13 mouse cellular contexts compared by ENCODE assay signal in genomic region chr11:116010948-116011347, GRCm38 (mm10). TPM values are rescaled to one million over a fixed set of nuclear protein-coding genes. Genes with fewer than 3 reads are reported as not detected.
DNase-seq lines count a peak whose midpoint lies in the region; ATAC-seq and TF ChIP-seq lines count a peak whose summit lies in the region.
"Had no signal": no experiment of that assay in that cellular context is flagged by ENCODE, and none has a peak within 500 bp of the region (broad histone marks: within the 10 kb centered on the region; RNA-seq: fewer than 3 reads in every experiment).

No protein-coding gene starts in this region.

- no peak overlapping the region for H3K27ac ChIP-seq in heart, embryonic 10.5 days
- peak overlapping the region; percentile 92; the same call in 1 of the 2 replicates for H3K27ac ChIP-seq in intestine, embryonic 14.5 days (ENCODE audit: low read depth)
- no peak overlapping the region for H3K27ac ChIP-seq in liver, embryonic 14.5 days

- TF ChIP-seq EP300 in liver, embryonic 14.5 days (IDR thresholded peaks at IDR 0.05; ENCODE audit: low read depth): no peak

- H3K36me3 ChIP-seq in heart, embryonic 10.5 days: peaks cover 43% of the 10 kb centered on the region
- H3K36me3 ChIP-seq in megakaryocyte, embryonic 14.5 days (replicated peaks; ENCODE audit: low read length): peaks cover 56% of the 10 kb centered on the region
- H3K36me3 ChIP-seq in intestine, embryonic 14.5 days (ENCODE audit: control insufficient read depth, insufficient read depth, low read length): peaks cover 33% of the 10 kb centered on the region
- no peaks in the 10 kb centered on the region for H3K36me3 ChIP-seq in liver, embryonic 14.5 days (replicated peaks; ENCODE audit: control insufficient read depth, insufficient read depth, low read depth)
- H3K36me3 ChIP-seq: hindbrain, embryonic 15.5 days had no signal

- H3K27me3 ChIP-seq in heart, embryonic 10.5 days (ENCODE audit: insufficient read depth, poor library complexity, severe bottlenecking): no peaks in the 10 kb centered on the region
- H3K27me3 ChIP-seq in megakaryocyte, embryonic 14.5 days (replicated peaks): no peaks in the 10 kb centered on the region
- H3K27me3 ChIP-seq in intestine, embryonic 14.5 days (replicated peaks; ENCODE audit: control insufficient read depth, insufficient read depth, low read length): no peaks in the 10 kb centered on the region
- no peaks in the 10 kb centered on the region; the same call in 1 of the 2 replicates for H3K27me3 ChIP-seq in liver, embryonic 14.5 days (ENCODE audit: control insufficient read depth, insufficient read depth, low read length)
- H3K27me3 ChIP-seq: heart, embryonic 12.5 days; hindbrain, embryonic 15.5 days had no signal

- no peak for ATAC-seq in megakaryocyte, adult 5-6 weeks (ENCODE audit: poor library complexity, severe bottlenecking)
- ATAC-seq in intestine, embryonic 14.5 days (replicated peaks; ENCODE audit: low FRiP score, low TSS enrichment, low read depth): no peak
- ATAC-seq in liver, embryonic 14.5 days (ENCODE audit: insufficient read depth): no peak
- ATAC-seq: CD4-positive, CD25-positive, alpha-beta regulatory T cell, adult 4 months had no signal

- TF ChIP-seq CTCF in liver, embryonic 14.5 days (IDR thresholded peaks at IDR 0.05; ENCODE audit: low read depth): no peak

- H3K4me3 ChIP-seq in heart, embryonic 10.5 days: 0 out of 2 replicates have a peak overlapping the region, but pooled peaks have one; percentile 71
- H3K4me3 ChIP-seq in megakaryocyte, embryonic 14.5 days (replicated peaks): peak overlapping the region; percentile 10
- H3K4me3 ChIP-seq in intestine, embryonic 14.5 days (ENCODE audit: low read depth, low read length): no peak overlapping the region
- H3K4me3 ChIP-seq in liver, embryonic 14.5 days (ENCODE audit: insufficient read depth in 1 of 2, low read depth in 2 of 2, low read length in 2 of 2): no peak overlapping the region

- DNase-seq in heart, embryonic 10.5 days (ENCODE audit: low spot score): no peak
- no peak for DNase-seq in heart, adult 9 months (ENCODE audit: low spot score in 2 of 2)
- peak; percentile 48 for DNase-seq in intestine, embryonic 14.5 days (ENCODE audit: low spot score)
- no peak for DNase-seq in liver, embryonic 14.5 days (ENCODE audit: low read depth in 3 of 3, low spot score in 3 of 3)
- no peak for DNase-seq in gastrocnemius, postnatal 4 days (ENCODE audit: low spot score in 2 of 2)
- DNase-seq in right cerebral cortex, adult 2 months (ENCODE audit: low spot score in 2 of 2): no peak
- DNase-seq: kidney, postnatal 25 days; layer of hippocampus, postnatal 36 days had no signal

- WGBS in heart, embryonic 10.5 days: 84% methylated on average over 5 of the region's 5 CpGs
- WGBS in intestine, embryonic 14.5 days: 86% methylated on average over 5 of the region's 5 CpGs
- 72% methylated on average over 5 of the region's 5 CpGs for WGBS in liver, embryonic 14.5 days (ENCODE audit: insufficient replicate concordance)

- H3K4me2 ChIP-seq in intestine, embryonic 14.5 days (ENCODE audit: low read length): no peak overlapping the region
- peak overlapping the region; percentile 67 for H3K4me2 ChIP-seq in liver, embryonic 14.5 days (ENCODE audit: low read depth)

- peaks cover 34% of the 10 kb centered on the region for H3K4me1 ChIP-seq in heart, embryonic 10.5 days
- peaks cover 89% of the 10 kb centered on the region for H3K4me1 ChIP-seq in megakaryocyte, embryonic 14.5 days
- H3K4me1 ChIP-seq in intestine, embryonic 14.5 days (replicated peaks; ENCODE audit: control insufficient read depth, insufficient read depth, low read length): peaks cover 15% of the 10 kb centered on the region
- H3K4me1 ChIP-seq in liver, embryonic 14.5 days (replicated peaks; ENCODE audit: control insufficient read depth in 2 of 2, insufficient read depth in 2 of 2, low read length in 1 of 2): peaks cover 0 to 9% of the 10 kb centered on the region in 2 experiments; a peak in 2 of 4 replicates

- H3K9me3 ChIP-seq in heart, embryonic 10.5 days: no peaks in the 10 kb centered on the region
- H3K9me3 ChIP-seq in megakaryocyte, embryonic 14.5 days: no peaks in the 10 kb centered on the region
- no peaks in the 10 kb centered on the region for H3K9me3 ChIP-seq in intestine, embryonic 14.5 days (ENCODE audit: control insufficient read depth, low read length)
- H3K9me3 ChIP-seq in liver, embryonic 14.5 days (ENCODE audit: control insufficient read depth, low read length): no peaks in the 10 kb centered on the region
- H3K9me3 ChIP-seq: heart, embryonic 12.5 days; hindbrain, embryonic 15.5 days had no signal

- no peak overlapping the region; the same call in 1 of the 2 replicates for H3K9ac ChIP-seq in intestine, embryonic 14.5 days (ENCODE audit: low read length)
- no peak overlapping the region for H3K9ac ChIP-seq in liver, embryonic 14.5 days (replicated peaks)
- H3K9ac ChIP-seq: hindbrain, embryonic 15.5 days had no signal

RNA-seq across cellular contexts. Expression of gene Galk1, which starts 1.6 kb away (rescaled TPM):
- 202 and 273 TPM in 2 replicates for polyA plus RNA-seq in heart, embryonic 10.5 days (2016; fragmentation: Nextera tagmentation; extraction: Ambion mirVana)
- polyA plus RNA-seq in megakaryocyte, embryonic 14.5 days (2012; ENCODE audit: insufficient read depth, low replicate concordance): 197 and 238 TPM in 2 replicates
- 4.6 and 5.0 TPM in 2 replicates for total RNA-seq in megakaryocyte, adult 5-6 weeks (2015)
- total RNA-seq in megakaryocyte, adult 5-6 weeks (2017): 10.4 and 10.8 TPM in 2 replicates
- 235 and 236 TPM in 2 replicates for polyA plus RNA-seq in intestine, embryonic 14.5 days (2014; fragmentation: Nextera tagmentation; extraction: Ambion mirVana)
- polyA plus RNA-seq in liver, embryonic 14.5 days (2012; rRNA removed): 55.9 and 59.1 TPM in 2 replicates
- 102 and 113 TPM in 2 replicates for polyA plus RNA-seq in liver, embryonic 14.5 days (2014; fragmentation: Nextera tagmentation; extraction: Ambion mirVana)
- 10 to 100 TPM; 32.7 to 40.0 TPM for total RNA-seq in gastrocnemius, postnatal 4 days (2021)

RNA-seq across cellular contexts. Expression of gene H3f3b, which starts 16.8 kb away (rescaled TPM):
- polyA plus RNA-seq in heart, embryonic 10.5 days (2016; fragmentation: Nextera tagmentation; extraction: Ambion mirVana): 684 and 1,078 TPM in 2 replicates
- polyA plus RNA-seq in megakaryocyte, embryonic 14.5 days (2012; ENCODE audit: insufficient read depth, low replicate concordance): 819 and 908 TPM in 2 replicates
- total RNA-seq in megakaryocyte, adult 5-6 weeks (2015): 756 and 808 TPM in 2 replicates
- total RNA-seq in megakaryocyte, adult 5-6 weeks (2017): 735 and 795 TPM in 2 replicates
- 1,654 and 1,734 TPM in 2 replicates for polyA plus RNA-seq in intestine, embryonic 14.5 days (2014; fragmentation: Nextera tagmentation; extraction: Ambion mirVana)
- 173 and 248 TPM in 2 replicates for polyA plus RNA-seq in liver, embryonic 14.5 days (2012; rRNA removed)
- polyA plus RNA-seq in liver, embryonic 14.5 days (2014; fragmentation: Nextera tagmentation; extraction: Ambion mirVana): 651 and 676 TPM in 2 replicates
- total RNA-seq in gastrocnemius, postnatal 4 days (2021): 100 to 1,000 TPM; 383 to 437 TPM

RNA-seq across cellular contexts. Expression of gene Unk, which starts 19.2 kb away (rescaled TPM):
- polyA plus RNA-seq in heart, embryonic 10.5 days (2016; fragmentation: Nextera tagmentation; extraction: Ambion mirVana): 33.3 and 37.1 TPM in 2 replicates
- 18.8 and 53.4 TPM in 2 replicates for polyA plus RNA-seq in megakaryocyte, embryonic 14.5 days (2012; ENCODE audit: insufficient read depth, low replicate concordance)
- 10.1 and 10.5 TPM in 2 replicates for total RNA-seq in megakaryocyte, adult 5-6 weeks (2015)
- total RNA-seq in megakaryocyte, adult 5-6 weeks (2017): 7.8 and 8.3 TPM in 2 replicates
- 29.8 and 34.5 TPM in 2 replicates for polyA plus RNA-seq in intestine, embryonic 14.5 days (2014; fragmentation: Nextera tagmentation; extraction: Ambion mirVana)
- polyA plus RNA-seq in liver, embryonic 14.5 days (2012; rRNA removed): 10.4 and 12.1 TPM in 2 replicates
- 6.4 and 7.9 TPM in 2 replicates for polyA plus RNA-seq in liver, embryonic 14.5 days (2014; fragmentation: Nextera tagmentation; extraction: Ambion mirVana)
- total RNA-seq in gastrocnemius, postnatal 4 days (2021): 10 to 100 TPM; 25.9 to 26.0 TPM

RNA-seq across cellular contexts. Expression of gene Itgb4, which starts 36.4 kb away (rescaled TPM):
- polyA plus RNA-seq in heart, embryonic 10.5 days (2016; fragmentation: Nextera tagmentation; extraction: Ambion mirVana): 0.67 and 1.1 TPM in 2 replicates
- polyA plus RNA-seq in megakaryocyte, embryonic 14.5 days (2012; ENCODE audit: insufficient read depth, low replicate concordance): 5.6 and 6.9 TPM in 2 replicates
- 0.09 TPM in 1 of 2 replicates, not detected in the other for total RNA-seq in megakaryocyte, adult 5-6 weeks (2015)
- not detected in 2 replicates for total RNA-seq in megakaryocyte, adult 5-6 weeks (2017)
- polyA plus RNA-seq in intestine, embryonic 14.5 days (2014; fragmentation: Nextera tagmentation; extraction: Ambion mirVana): 4.8 and 5.5 TPM in 2 replicates
- 0.10 and 0.11 TPM in 2 replicates for polyA plus RNA-seq in liver, embryonic 14.5 days (2012; rRNA removed)
- 0.16 and 0.17 TPM in 2 replicates for polyA plus RNA-seq in liver, embryonic 14.5 days (2014; fragmentation: Nextera tagmentation; extraction: Ambion mirVana)
- total RNA-seq in gastrocnemius, postnatal 4 days (2021): 1 to 10 TPM; 5.1 to 6.2 TPM
- polyA plus RNA-seq: CD4-positive, CD25-positive, alpha-beta regulatory T cell, adult 4 months had no signal

Comparison
In these comparisons a context has a peak if more than half of its experiments do, and no peak if none do; other contexts are left out.
1. H3K4me3 ChIP-seq: peak in heart, embryonic 10.5 days (single experiment) and megakaryocyte, embryonic 14.5 days (single experiment); none in intestine, embryonic 14.5 days (single experiment) and liver, embryonic 14.5 days (0 of 2).